Mouse (Mus musculus): ENCODE data around the gene Tbx1. TPM values are rescaled to one million over a fixed set of nuclear protein-coding genes. Genes with fewer than 3 reads are reported as not detected.
"Not testable (repeated sequence)": the region's sequence is repeated elsewhere in the genome, so short reads cannot be mapped to it uniquely, and the experiment has no call there.

Gene Tbx1
- polyA plus RNA-seq, 1 experiment from 2014 or later, result 1.4 TPM

GRCm38 (mm10) chr16:18533061-18533460 is 57.4 kb downstream of the Tbx1 start:
- H3K4me1 ChIP-seq (ENCODE audit: control insufficient read depth, insufficient read depth, low read length); H3K9ac ChIP-seq (ENCODE audit: low read depth, low read length); H3K27ac ChIP-seq (ENCODE audit: low read depth, low read length); H3K27me3 ChIP-seq (ENCODE audit: control insufficient read depth, insufficient read depth, low read length); H3K4me2 ChIP-seq; H3K36me3 ChIP-seq (ENCODE audit: control insufficient read depth, insufficient read depth, low read length); H3K9me3 ChIP-seq (replicated peaks; ENCODE audit: control insufficient read depth, low read length); H3K4me3 ChIP-seq (ENCODE audit: low read depth, low read length): not testable (repeated sequence)
- WGBS (ENCODE audit: insufficient replicate concordance), result 88% methylated on average over 7 of the region's 7 CpGs
- ATAC-seq (replicated peaks; ENCODE audit: insufficient number of reproducible peaks, low FRiP score, low TSS enrichment), result peak; percentile 100

Other genes starting within 250 kb of the Tbx1 start
- gene Tango2, start 242.6 kb downstream of the Tbx1 start, polyA plus RNA-seq (2014; fragmentation: Nextera tagmentation; extraction: Ambion mirVana), result 56.3 and 62.1 TPM in 2 replicates
- gene Arvcf, start 242.5 kb downstream of the Tbx1 start, polyA plus RNA-seq (2014; fragmentation: Nextera tagmentation; extraction: Ambion mirVana), result 19.5 and 23.4 TPM in 2 replicates
- gene Txnrd2, start 164.3 kb downstream of the Tbx1 start, polyA plus RNA-seq (2014; fragmentation: Nextera tagmentation; extraction: Ambion mirVana), result 32.6 and 32.8 TPM in 2 replicates
- 90.1 and 96.5 TPM in 2 replicates for gene Comt, start 163.8 kb downstream of the Tbx1 start, polyA plus RNA-seq (2014; fragmentation: Nextera tagmentation; extraction: Ambion mirVana)
- 6.5 and 6.9 TPM in 2 replicates for gene Gnb1l, start 92.0 kb downstream of the Tbx1 start, polyA plus RNA-seq (2014; fragmentation: Nextera tagmentation; extraction: Ambion mirVana)
- gene Rtl10, start 91.8 kb downstream of the Tbx1 start, polyA plus RNA-seq (2014; fragmentation: Nextera tagmentation; extraction: Ambion mirVana), result 0.87 and 1.6 TPM in 2 replicates
- gene Gp1bb, start 31.7 kb upstream of the Tbx1 start, polyA plus RNA-seq (2014; fragmentation: Nextera tagmentation; extraction: Ambion mirVana), result 8.3 and 8.6 TPM in 2 replicates
- gene Gm49601, start 35.8 kb upstream of the Tbx1 start, polyA plus RNA-seq (2014; fragmentation: Nextera tagmentation; extraction: Ambion mirVana), result 0.73 and 1.0 TPM in 2 replicates
- 6.2 and 8.3 TPM in 2 replicates for gene Sept5, start 39.3 kb upstream of the Tbx1 start, polyA plus RNA-seq (2014; fragmentation: Nextera tagmentation; extraction: Ambion mirVana)
- gene Cldn5, start 186.2 kb upstream of the Tbx1 start, polyA plus RNA-seq (2014; fragmentation: Nextera tagmentation; extraction: Ambion mirVana), result 4.4 and 6.6 TPM in 2 replicates
- 63.6 and 70.5 TPM in 2 replicates for gene Ufd1, start 221.1 kb upstream of the Tbx1 start, polyA plus RNA-seq (2014; fragmentation: Nextera tagmentation; extraction: Ambion mirVana)
- 39.7 and 41.5 TPM in 2 replicates for gene Cdc45, start 221.3 kb upstream of the Tbx1 start, polyA plus RNA-seq (2014; fragmentation: Nextera tagmentation; extraction: Ambion mirVana)
- gene 2510002D24Rik, start 245.9 kb upstream of the Tbx1 start, polyA plus RNA-seq (2014; fragmentation: Nextera tagmentation; extraction: Ambion mirVana), result 32.3 and 35.6 TPM in 2 replicates
- not detected in 2 replicates for gene Gm28539, start 245.9 kb upstream of the Tbx1 start, polyA plus RNA-seq (2014; fragmentation: Nextera tagmentation; extraction: Ambion mirVana)